ENCODE assay signal across 10 mouse cellular contexts in genomic region chr17:30195591-30196183, GRCm38 (mm10).
A peak's percentile ranks its signal among the peaks of the same experiment; 100 is the strongest.
DNase-seq lines count a peak whose midpoint lies in the region; ATAC-seq and TF ChIP-seq lines count a peak whose summit lies in the region.
"Had no signal": no experiment of that assay in that cellular context is flagged by ENCODE, and none has a peak within 500 bp of the region (broad histone marks: within the 10 kb centered on the region; RNA-seq: fewer than 3 reads in every experiment).

No protein-coding gene starts in this region.

- ATAC-seq in frontal cortex, adult (ENCODE audit: low TSS enrichment) = no peak
- no peak for ATAC-seq in kidney, embryonic 15.5 days (replicated peaks; ENCODE audit: low FRiP score)

- no peak overlapping the region for H3K4me3 ChIP-seq in left cerebral cortex, adult 2 months
- no peak overlapping the region for H3K4me3 ChIP-seq in kidney, embryonic 15.5 days (replicated peaks)
- H3K4me3 ChIP-seq: megakaryocyte, embryonic 14.5 days had no signal

- no peaks in the 10 kb centered on the region for H3K9me3 ChIP-seq in kidney, embryonic 15.5 days (replicated peaks)
- H3K9me3 ChIP-seq: megakaryocyte, embryonic 14.5 days had no signal

- intact Hi-C loops in left cerebral cortex, adult 2 months (cut with DNase I) = loop anchor here (5.0 kb wide), 3 partner anchors 83 to 218 kb away; no protein-coding TSS in a partner anchor

- 89% methylated on average over 21 of the region's 21 CpGs for WGBS in kidney, embryonic 15.5 days

- no peak for TF ChIP-seq CTCF in left cerebral cortex, adult 2 months (IDR thresholded peaks at IDR 0.05)

- peaks cover 24% of the 10 kb centered on the region for H3K36me3 ChIP-seq in kidney, embryonic 15.5 days

- H3K4me1 ChIP-seq in kidney, embryonic 15.5 days = peaks cover 71% of the 10 kb centered on the region

- no peaks in the 10 kb centered on the region for H3K27me3 ChIP-seq in kidney, embryonic 15.5 days
- H3K27me3 ChIP-seq: CH12.LX; megakaryocyte, embryonic 14.5 days had no signal

- H3K9ac ChIP-seq in kidney, embryonic 15.5 days = no peak overlapping the region

- peak; percentile 4 to 5 for DNase-seq in frontal cortex, postnatal 14 days (ENCODE audit: low spot score in 2 of 2)
- DNase-seq in left cerebral cortex, adult 2 months (ENCODE audit: extremely low spot score in 1 of 2, low spot score in 2 of 2) = peak; percentile 10 to 12
- DNase-seq in left cerebral cortex, adult 11 months (ENCODE audit: low spot score) = no peak
- peak; percentile 3 for DNase-seq in adrenal gland, postnatal 25 days
- peak; percentile 10 for DNase-seq in heart, postnatal 4 days
- no peak for DNase-seq in embryo, embryonic 9.5 days (ENCODE audit: extremely low spot score)

- peak overlapping the region; percentile 57; the same call in 1 of the 2 replicates for H3K27ac ChIP-seq in left cerebral cortex, adult 2 months
- no peak overlapping the region for H3K27ac ChIP-seq in kidney, embryonic 15.5 days

- no peak overlapping the region for H3K4me2 ChIP-seq in kidney, embryonic 15.5 days

Comparison
In these comparisons a context has a peak if more than half of its experiments do, and no peak if none do; other contexts are left out.
1. DNase-seq: peak in frontal cortex, postnatal 14 days (2 of 2), left cerebral cortex, adult 2 months (2 of 2), adrenal gland, postnatal 25 days (single experiment) and heart, postnatal 4 days (single experiment); none in left cerebral cortex, adult 11 months (single experiment) and embryo, embryonic 9.5 days (single experiment).